Comparison of ENCODE assay signal across 9 mouse cellular contexts in the genomic region with DNA sequence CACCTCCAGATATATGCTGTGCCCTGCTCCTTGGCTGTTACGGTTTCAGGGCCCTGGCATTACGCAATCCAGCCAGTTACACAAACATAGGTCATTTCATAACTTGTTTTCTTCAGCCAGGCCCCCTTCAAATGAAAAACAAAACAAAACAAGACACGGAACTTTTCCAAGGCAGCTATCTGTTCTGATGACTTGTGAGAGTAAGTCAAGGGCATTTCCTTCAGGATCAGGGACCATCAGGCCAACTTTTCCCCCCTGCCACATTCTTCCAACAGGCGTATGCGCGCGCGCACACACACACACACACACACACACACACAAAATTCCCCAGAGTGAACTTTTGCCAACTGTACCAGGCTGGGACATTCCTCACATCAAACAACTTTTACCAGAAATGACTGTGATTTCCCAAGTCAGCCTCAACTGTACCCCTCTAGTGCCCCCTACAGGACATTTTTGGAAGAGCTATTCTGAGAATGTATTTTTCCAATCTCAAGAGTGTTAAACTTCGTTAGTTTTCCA. TPM values are rescaled to one million over a fixed set of nuclear protein-coding genes. Genes with fewer than 3 reads are reported as not detected.
DNase-seq lines count a peak whose midpoint lies in the region; ATAC-seq and TF ChIP-seq lines count a peak whose summit lies in the region.
"Had no signal": no experiment of that assay in that cellular context is flagged by ENCODE, and none has a peak within 500 bp of the region (broad histone marks: within the 10 kb centered on the region; RNA-seq: fewer than 3 reads in every experiment).

No protein-coding gene starts in this region.

- peak; percentile 82 for TF ChIP-seq CTCF in forebrain, postnatal 0 days (IDR thresholded peaks at IDR 0.05; ENCODE audit: low read depth)

- DNase-seq in forebrain, postnatal 0 days, result peak; percentile 87
- DNase-seq in forebrain, embryonic 11.5 days (ENCODE audit: low spot score), result no peak
- DNase-seq in 416B (ENCODE audit: low read depth), result peak; percentile 78
- DNase-seq in adrenal gland, postnatal 36 days, result peak; percentile 66 to 67
- DNase-seq in forelimb bud, embryonic 11.5 days (ENCODE audit: low read depth, low spot score), result peak; percentile 72
- DNase-seq in thymus, postnatal 25 days, result peak; percentile 28

- no peaks in the 10 kb centered on the region for H3K27me3 ChIP-seq in forebrain, postnatal 0 days (ENCODE audit: insufficient read depth, low read length)
- H3K27me3 ChIP-seq in forebrain, embryonic 11.5 days (ENCODE audit: control insufficient read depth, insufficient read depth, low read length), result peaks cover 18% of the 10 kb centered on the region
- no peaks in the 10 kb centered on the region for H3K27me3 ChIP-seq in kidney, embryonic 16.5 days (ENCODE audit: insufficient read depth, low read length)
- H3K27me3 ChIP-seq in lung, embryonic 16.5 days (ENCODE audit: control insufficient read depth, insufficient read depth, low read depth, low read length), result no peaks in the 10 kb centered on the region

- H3K4me1 ChIP-seq in forebrain, postnatal 0 days (ENCODE audit: insufficient read depth), result no peaks in the 10 kb centered on the region
- no peaks in the 10 kb centered on the region; the same call in 1 of the 2 replicates for H3K4me1 ChIP-seq in forebrain, embryonic 11.5 days (replicated peaks; ENCODE audit: control insufficient read depth, insufficient read depth, low read length)
- H3K4me1 ChIP-seq in kidney, embryonic 16.5 days (ENCODE audit: insufficient read depth, low read length), result peaks cover 50% of the 10 kb centered on the region
- peaks cover 43% of the 10 kb centered on the region for H3K4me1 ChIP-seq in lung, embryonic 16.5 days (replicated peaks; ENCODE audit: control insufficient read depth, insufficient read depth, low read length)

- H3K36me3 ChIP-seq in forebrain, postnatal 0 days (ENCODE audit: insufficient read depth), result no peaks in the 10 kb centered on the region
- H3K36me3 ChIP-seq in forebrain, embryonic 11.5 days (ENCODE audit: control insufficient read depth, insufficient read depth, low read length), result no peaks in the 10 kb centered on the region
- no peaks in the 10 kb centered on the region for H3K36me3 ChIP-seq in kidney, embryonic 16.5 days (ENCODE audit: insufficient read depth, low read length)
- no peaks in the 10 kb centered on the region for H3K36me3 ChIP-seq in lung, embryonic 16.5 days (ENCODE audit: control insufficient read depth, insufficient read depth, low read length)
- H3K36me3 ChIP-seq: limb, embryonic 12.5 days had no signal

- H3K27ac ChIP-seq in forebrain, postnatal 0 days (ENCODE audit: low read depth, low read length), result no peak overlapping the region
- H3K27ac ChIP-seq in forebrain, embryonic 11.5 days (ENCODE audit: low read depth, low read length), result no peak overlapping the region
- H3K27ac ChIP-seq in kidney, embryonic 16.5 days (ENCODE audit: low read length), result peak overlapping the region; percentile 99
- H3K27ac ChIP-seq in lung, embryonic 16.5 days (ENCODE audit: low read length), result peak overlapping the region; percentile 100
- H3K27ac ChIP-seq: limb, embryonic 12.5 days had no signal

- 0 out of 2 replicates have a peak overlapping the region, but pooled peaks have one; percentile 47 for H3K4me3 ChIP-seq in forebrain, postnatal 0 days (ENCODE audit: low read depth, low read length)
- no peak overlapping the region for H3K4me3 ChIP-seq in forebrain, embryonic 11.5 days (ENCODE audit: low read depth, low read length)
- peak overlapping the region; percentile 85 for H3K4me3 ChIP-seq in kidney, embryonic 16.5 days (ENCODE audit: low read length)
- H3K4me3 ChIP-seq in lung, embryonic 16.5 days (ENCODE audit: low read length), result peak overlapping the region; percentile 4; the same call in 1 of the 2 replicates
- H3K4me3 ChIP-seq: limb, embryonic 12.5 days had no signal

- whole genome bisulfite sequencing in forebrain, postnatal 0 days, result 51% methylated on average over 9 of the region's 9 CpGs
- WGBS in forebrain, embryonic 11.5 days, result 56% methylated on average over 9 of the region's 9 CpGs
- WGBS in kidney, embryonic 16.5 days, result 34% methylated on average over 9 of the region's 9 CpGs
- WGBS in lung, embryonic 16.5 days, result 16% methylated on average over 9 of the region's 9 CpGs

- peak overlapping the region; percentile 95; the same call in 1 of the 2 replicates for H3K4me2 ChIP-seq in forebrain, postnatal 0 days (ENCODE audit: low read depth)
- no peak overlapping the region for H3K4me2 ChIP-seq in forebrain, embryonic 11.5 days (ENCODE audit: low read depth, low read length, severe bottlenecking)
- H3K4me2 ChIP-seq in kidney, embryonic 16.5 days (replicated peaks; ENCODE audit: low read depth, low read length), result peak overlapping the region; percentile 87
- peak overlapping the region; percentile 66 for H3K4me2 ChIP-seq in lung, embryonic 16.5 days (ENCODE audit: low read depth, low read length)

- ATAC-seq in forebrain, postnatal 0 days, result no peak
- ATAC-seq in forebrain, embryonic 11.5 days (replicated peaks; ENCODE audit: low FRiP score), result no peak
- ATAC-seq in kidney, embryonic 16.5 days (ENCODE audit: low FRiP score, low TSS enrichment), result no peak
- no peak for ATAC-seq in lung, embryonic 16.5 days (ENCODE audit: low read depth)

- no peaks in the 10 kb centered on the region for H3K9me3 ChIP-seq in forebrain, postnatal 0 days (ENCODE audit: low read length)
- H3K9me3 ChIP-seq in forebrain, embryonic 11.5 days (ENCODE audit: control insufficient read depth, low read length), result no peaks in the 10 kb centered on the region
- H3K9me3 ChIP-seq in kidney, embryonic 16.5 days (ENCODE audit: low read length), result no peaks in the 10 kb centered on the region
- no peaks in the 10 kb centered on the region for H3K9me3 ChIP-seq in lung, embryonic 16.5 days (ENCODE audit: control insufficient read depth, low read length)
- H3K9me3 ChIP-seq: limb, embryonic 12.5 days had no signal

- H3K9ac ChIP-seq in forebrain, postnatal 0 days, result no peak overlapping the region
- H3K9ac ChIP-seq in forebrain, embryonic 11.5 days (ENCODE audit: low read length), result no peak overlapping the region
- H3K9ac ChIP-seq in kidney, embryonic 16.5 days (replicated peaks; ENCODE audit: low read length), result peak overlapping the region; percentile 94
- no peak overlapping the region for H3K9ac ChIP-seq in lung, embryonic 16.5 days (ENCODE audit: low read length)
- H3K9ac ChIP-seq: limb, embryonic 12.5 days had no signal

RNA-seq across cellular contexts. Expression of a gene that starts 4.0 kb away (rescaled TPM):
- 20.8 and 21.9 TPM in 2 replicates for total RNA-seq in forebrain, postnatal 0 days (2014; rRNA removed)
- 3.0 and 4.0 TPM in 2 replicates for polyA plus RNA-seq in forebrain, postnatal 0 days (2015; fragmentation: Nextera tagmentation; extraction: Ambion mirVana)
- 0.68 and 1.1 TPM in 2 replicates for polyA plus RNA-seq in forebrain, embryonic 11.5 days (2014; fragmentation: Nextera tagmentation; extraction: Ambion mirVana)
- 100 to 1,000 TPM; 450 to 501 TPM for total RNA-seq in adrenal gland, postnatal 36 days (2021)
- polyA plus RNA-seq in kidney, embryonic 16.5 days (2015; fragmentation: Nextera tagmentation; extraction: Ambion mirVana), result 5.5 and 6.5 TPM in 2 replicates
- polyA plus RNA-seq in lung, embryonic 16.5 days (2015; fragmentation: Nextera tagmentation; extraction: Ambion mirVana), result 3.4 and 4.7 TPM in 2 replicates

Comparison
In these comparisons a context has a peak if more than half of its experiments do, and no peak if none do; other contexts are left out.
1. H3K27ac ChIP-seq: peak in kidney, embryonic 16.5 days (single experiment) and lung, embryonic 16.5 days (single experiment); none in forebrain, postnatal 0 days (single experiment) and forebrain, embryonic 11.5 days (single experiment).